Mouse (Mus musculus) embryonic stem cell, embryonic (primary cell): ENCODE data around the gene Prox1.

Experiments
- CTCF ChIA-PET, 4 experiments: fragments of 300-600 bp in 2 of 4; fragments of 350-600 bp in 2 of 4; sonication (Branson Sonifier 250); formaldehyde crosslinking; loops; one replicate each; lab custom pipeline; 2022; ENCODE audit warnings: inconsistent platforms in 2 of 4; lab: Charles Lee
- POLR2A ChIA-PET, 4 experiments: fragments of 300-600 bp in 2 of 4; fragments of 350-600 bp in 2 of 4; sonication (Branson Sonifier 250); formaldehyde crosslinking; loops; one replicate each; lab custom pipeline; 2022; ENCODE audit warnings: antibody characterized with exemption in 4 of 4, inconsistent platforms in 1 of 4; lab: Charles Lee

Prox1 gene

GRCm38 (mm10) chr1:190127163-190127795 lies 43.2 kb downstream of the Prox1 start:
- POLR2A ChIA-PET: no interaction called here
- CTCF ChIA-PET: no interaction called here

GRCm38 (mm10) chr1:190124961-190125739 lies 45.4 kb downstream of the Prox1 start:
- ChIA-PET CTCF (interaction anchor here in 1 of 4 experiments (0.8 kb wide), 1 partner anchor 84 kb away, joined by 4 read pairs; no protein-coding TSS in a partner anchor), POLR2A (interaction anchor here in 1 of 4 experiments (0.6 kb wide), 1 partner anchor 329 kb away, joined by 3 read pairs; no protein-coding TSS in a partner anchor)

- ChIA-PET CTCF (no interaction called here), POLR2A (interaction anchor here in 1 of 4 experiments (0.5 kb wide), 1 partner anchor 103 kb away, joined by 3 read pairs; no protein-coding TSS in a partner anchor)
Measured at GRCm38 (mm10) chr1:190123404-190123803, 47.1 kb downstream of the Prox1 start.

- ChIA-PET POLR2A (no interaction called here), CTCF (interaction anchor here in 1 of 4 experiments (0.6 to 0.7 kb wide), 2 partner anchors 15 to 487 kb away, joined by 4 to 8 read pairs; no protein-coding TSS in a partner anchor)
Measured at GRCm38 (mm10) chr1:190115985-190116384, 54.5 kb downstream of the Prox1 start.

GRCm38 (mm10) chr1:190111741-190112140 lies 58.8 kb downstream of the Prox1 start:
- POLR2A ChIA-PET: no interaction called here

GRCm38 (mm10) chr1:190107587-190107986 lies 62.9 kb downstream of the Prox1 start:
- ChIA-PET CTCF (no interaction called here), POLR2A (no interaction called here)

More at GRCm38 (mm10) chr1:190111741-190112140, 58.8 kb downstream of the Prox1 start:
- CTCF ChIA-PET: interaction anchor here in 1 of 4 experiments (0.6 kb wide), 1 partner anchor 204 kb away, joined by 5 read pairs; no protein-coding TSS in a partner anchor

- POLR2A ChIA-PET: no interaction called here
- CTCF ChIA-PET: no interaction called here
Measured at GRCm38 (mm10) chr1:190106674-190107420, 63.7 kb downstream of the Prox1 start.

- ChIA-PET CTCF (no interaction called here), POLR2A (no interaction called here)
Measured at GRCm38 (mm10) chr1:190106060-190106459, 64.5 kb downstream of the Prox1 start.

- POLR2A ChIA-PET: no interaction called here
- CTCF ChIA-PET: interaction anchor here in 1 of 4 experiments (0.7 kb wide), 1 partner anchor 655 kb away, joined by 3 read pairs; no protein-coding TSS in a partner anchor
Measured at GRCm38 (mm10) chr1:190093326-190093725, 77.2 kb downstream of the Prox1 start.

GRCm38 (mm10) chr1:190092076-190092475 lies 78.4 kb downstream of the Prox1 start:
- POLR2A ChIA-PET: no interaction called here
- CTCF ChIA-PET: no interaction called here

- CTCF ChIA-PET: interaction anchor here in 1 of 4 experiments (0.7 kb wide), 1 partner anchor 536 kb away, joined by 4 read pairs; no protein-coding TSS in a partner anchor
- POLR2A ChIA-PET: no interaction called here
Measured at GRCm38 (mm10) chr1:190088929-190089328, 81.6 kb downstream of the Prox1 start.

GRCm38 (mm10) chr1:190085703-190086102 lies 84.8 kb downstream of the Prox1 start:
- ChIA-PET POLR2A (interaction anchor here in 1 of 4 experiments (0.6 kb wide), 1 partner anchor 195 kb away, joined by 3 read pairs; no protein-coding TSS in a partner anchor), CTCF (no interaction called here)

GRCm38 (mm10) chr1:190079643-190080275 lies 90.8 kb downstream of the Prox1 start:
- POLR2A ChIA-PET: interaction anchor here in 1 of 4 experiments (0.7 kb wide), 1 partner anchor 59 kb away, joined by 3 read pairs; no protein-coding TSS in a partner anchor
- CTCF ChIA-PET: interaction anchor here in 1 of 4 experiments (0.7 kb wide), 1 partner anchor 734 kb away, joined by 3 read pairs; no protein-coding TSS in a partner anchor

GRCm38 (mm10) chr1:190076601-190077000 lies 93.9 kb downstream of the Prox1 start:
- ChIA-PET CTCF (no interaction called here), POLR2A (interaction anchor here in 1 of 4 experiments (0.6 kb wide), 1 partner anchor 185 kb away, joined by 3 read pairs; no protein-coding TSS in a partner anchor)
